Mouse (Mus musculus) CH12.LX (cell line): ENCODE results near the gene H2al1c. TPM values are rescaled to one million over a fixed set of nuclear protein-coding genes. Genes with fewer than 3 reads are reported as not detected.

Source experiments
- DNase-seq: peaks from one replicate; pipeline ENCODE4 v3.0.0-alpha.2; 2013; ENCODE audit errors: extremely low read depth
- H3K27ac ChIP-seq: 2 replicates; pipeline ENCODE4 v1.5.1; 2012; ENCODE audit warnings: low read depth, mild to moderate bottlenecking, control low read depth, moderate library complexity; ENCODE audit not compliant: insufficient read depth
- H3K27me3 ChIP-seq: replicated peaks from 2 replicates; pipeline ENCODE3; 2012; ENCODE audit warnings: inconsistent platforms
- H3K36me3 ChIP-seq, 2 experiments: replicated peaks in 1 of 2; 2 replicates each; pipeline versions ENCODE3 to v1.6.1; 2012; ENCODE audit warnings: inconsistent platforms in 1 of 2, low read length in 1 of 2, mild to moderate bottlenecking in 1 of 2, mixed read lengths in 1 of 2, moderate library complexity in 1 of 2; ENCODE audit not compliant: control insufficient read depth in 1 of 2, insufficient read depth in 1 of 2
- H3K4me1 ChIP-seq, 2 experiments: 2 replicates each; pipeline ENCODE4 v1.6.1; 2012; ENCODE audit warnings: inconsistent platforms in 1 of 2, moderate library complexity in 1 of 2; ENCODE audit not compliant: insufficient read depth in 2 of 2, control insufficient read depth in 1 of 2
- H3K4me2 ChIP-seq: 2 replicates; pipeline ENCODE4 v1.6.1; 2012; ENCODE audit warnings: low read depth, mild to moderate bottlenecking, control low read depth; ENCODE audit not compliant: poor library complexity, insufficient read depth, severe bottlenecking
- H3K4me3 ChIP-seq, 3 experiments: fragments of 150-350 bp in 1 of 3; sonication (generic) in 1 of 3; replicated peaks in 1 of 3; 2 replicates each; pipeline versions ENCODE3 to v1.5.1; 2011 to 2012; ENCODE audit warnings: low read depth in 2 of 3, low read length in 2 of 3, mild to moderate bottlenecking in 2 of 3, moderate library complexity in 2 of 3, control low read depth in 1 of 3, improper control_type of control experiment in 1 of 3, inconsistent platforms in 1 of 3, mixed read lengths in 1 of 3; ENCODE audit not compliant: poor library complexity in 1 of 3
- H3K79me2 ChIP-seq: replicated peaks from 2 replicates; pipeline ENCODE4 v1.6.1; 2012; ENCODE audit warnings: mild to moderate bottlenecking, moderate library complexity; ENCODE audit not compliant: control insufficient read depth, poor library complexity, insufficient read depth, severe bottlenecking; ENCODE audit errors: extremely low read depth
- H3K9ac ChIP-seq: 2 replicates; pipeline ENCODE4 v1.6.1; 2012; ENCODE audit warnings: low read depth, mild to moderate bottlenecking, control low read depth, moderate library complexity; ENCODE audit not compliant: insufficient read depth
- H3K9me3 ChIP-seq: replicated peaks from 2 replicates; pipeline ENCODE3; 2012; ENCODE audit warnings: low read length, inconsistent platforms, mixed read lengths
- BHLHE40 ChIP-seq: IDR thresholded peaks from 2 replicates; pipeline ENCODE4 v1.6.1; 2011; ENCODE audit warnings: mild to moderate bottlenecking, low read depth, low read length, improper control_type of control experiment
- CHD1 ChIP-seq: IDR thresholded peaks from 2 replicates; pipeline ENCODE4 v1.6.1; 2012; ENCODE audit warnings: low read depth, low read length, improper control_type of control experiment, inconsistent platforms
- CHD2 ChIP-seq: IDR thresholded peaks from 2 replicates; pipeline ENCODE4 v1.6.1; 2011; ENCODE audit warnings: low read length, improper control_type of control experiment
- EP300 ChIP-seq: IDR thresholded peaks from 2 replicates; pipeline ENCODE4 v1.6.1; 2011; ENCODE audit warnings: low read length, improper control_type of control experiment
- ETS1 ChIP-seq: conservative IDR thresholded peaks from 2 replicates; pipeline ENCODE4 v1.6.1; 2012; ENCODE audit warnings: low read depth, mild to moderate bottlenecking, inconsistent platforms, low read length, improper control_type of control experiment, moderate library complexity
- GABPA ChIP-seq: IDR thresholded peaks from 2 replicates; pipeline ENCODE4 v1.6.1; 2012; ENCODE audit warnings: low read depth, low read length, improper control_type of control experiment, inconsistent platforms; ENCODE audit not compliant: insufficient replicate concordance
- HCFC1 ChIP-seq: IDR thresholded peaks from 2 replicates; pipeline ENCODE4 v1.6.1; 2012; ENCODE audit warnings: low read depth, mild to moderate bottlenecking, inconsistent platforms, low read length, improper control_type of control experiment
- MAZ ChIP-seq: IDR thresholded peaks from 2 replicates; pipeline ENCODE4 v1.6.1; 2012; ENCODE audit warnings: low read depth, mild to moderate bottlenecking, inconsistent platforms, low read length, improper control_type of control experiment, moderate library complexity
- MXI1 ChIP-seq: IDR thresholded peaks from 2 replicates; pipeline ENCODE4 v1.6.1; 2011; ENCODE audit warnings: mild to moderate bottlenecking, low read depth, low read length, improper control_type of control experiment
- NRF1 ChIP-seq: IDR thresholded peaks from 2 replicates; pipeline ENCODE4 v1.6.1; 2014; ENCODE audit warnings: low read depth, mild to moderate bottlenecking, inconsistent platforms, low read length, improper control_type of control experiment, moderate library complexity
- PAX5 ChIP-seq: IDR thresholded peaks from 2 replicates; pipeline ENCODE4 v1.6.1; 2012; ENCODE audit warnings: low read length, inconsistent platforms, mixed read lengths
- POLR2A ChIP-seq: IDR thresholded peaks from 2 replicates; pipeline ENCODE4 v1.6.1; 2011; ENCODE audit warnings: low read depth, mild to moderate bottlenecking, improper control_type of control experiment, low read length
- POLR2AphosphoS2 ChIP-seq: IDR thresholded peaks from 2 replicates; pipeline ENCODE4 v1.6.1; 2011; ENCODE audit warnings: low read depth, low read length, improper control_type of control experiment
- RCOR1 ChIP-seq: conservative IDR thresholded peaks from 2 replicates; pipeline ENCODE4 v1.6.1; 2012; ENCODE audit warnings: low read depth, mild to moderate bottlenecking, inconsistent platforms, low read length, improper control_type of control experiment
- SIN3A ChIP-seq: IDR thresholded peaks from 2 replicates; pipeline ENCODE4 v1.6.1; 2012; ENCODE audit warnings: low read length, improper control_type of control experiment, inconsistent platforms
- TCF12 ChIP-seq: IDR thresholded peaks from 2 replicates; pipeline ENCODE4 v1.6.1; 2014; ENCODE audit warnings: low read depth, mild to moderate bottlenecking, inconsistent platforms, low read length, improper control_type of control experiment
- USF1 ChIP-seq: IDR thresholded peaks from 2 replicates; pipeline ENCODE4 v1.6.1; 2014; ENCODE audit warnings: low read depth, mild to moderate bottlenecking, inconsistent platforms, low read length, improper control_type of control experiment
- ZKSCAN1 ChIP-seq: IDR thresholded peaks from 2 replicates; pipeline ENCODE4 v1.6.1; 2012; ENCODE audit warnings: low read depth, inconsistent platforms, low read length, improper control_type of control experiment, borderline replicate concordance
- ZMIZ1 ChIP-seq: IDR thresholded peaks from 2 replicates; pipeline ENCODE4 v1.6.1; 2012; ENCODE audit warnings: low read depth, mild to moderate bottlenecking, inconsistent platforms, low read length, improper control_type of control experiment
- ZNF384 ChIP-seq: IDR thresholded peaks from 2 replicates; pipeline ENCODE4 v1.6.1; 2012; ENCODE audit warnings: low read depth, low read length, improper control_type of control experiment, inconsistent platforms
- dilution Hi-C: fragments of 300-500 bp; cut with MboI; formaldehyde crosslinking; loops from 2 replicates; pipeline ENCODE4 v1.14.3; 2020; ENCODE audit warnings: low sequenced_read_pairs; ENCODE audit not compliant: extremely low pct_unique_long_range_greater_than_20kb, extremely low pct_ligation_motif_present
- in situ Hi-C: fragments of 300-500 bp; cut with MboI; formaldehyde crosslinking; loops from 3 replicates; pipeline ENCODE4 v1.14.3; 2019; ENCODE audit warnings: low sequenced_read_pairs, low pct_ligation_motif_present, low pct_unique_long_range_greater_than_20kb, mixed read lengths
- polyA plus RNA-seq: library from polyadenylated mRNA; unstranded; fragments of >175 nt; gene quantifications from 2 replicates; pipeline ENCODE4 v1.2.1, GENCODE M21; 2012; ENCODE audit warnings: low read depth; ENCODE audit not compliant: insufficient read length
- total RNA-seq, 2 experiments: library from RNA; depleted of rRNA; stranded (reverse); fragments of 300-350 nt in 1 of 2; fragments of >200 nt in 1 of 2; gene quantifications; 2 replicates each; pipeline ENCODE4 v1.2.3; 2012 to 2014

Gene H2al1c
- total and polyA plus RNA-seq, 3 experiments, result not detected

GRCm38 (mm10) chrX:11269074-11269473 is 36.4 kb upstream of the H2al1c start:
- Histone ChIP-seq H3K27ac (no peak overlapping the region), H3K9me3 (no peaks in the 10 kb centered on the region), H3K4me1 (peaks cover 0 to 16% of the 10 kb centered on the region in 2 experiments; a peak in 2 of 4 replicates), H3K4me3 (no peak overlapping the region), H3K79me2 (no peaks in the 10 kb centered on the region), H3K4me2 (no peak overlapping the region), H3K9ac (no peak overlapping the region), H3K27me3 (no peaks in the 10 kb centered on the region), H3K36me3 (no peaks in the 10 kb centered on the region)
- in situ Hi-C loops (no loop called here), dilution Hi-C loops (no loop called here)
- no peak for TF ChIP-seq SIN3A
- TF ChIP-seq PAX5, result no peak
- TF ChIP-seq MAZ, result no peak
- no peak for TF ChIP-seq EP300
- DNase-seq, result no peak

- Histone ChIP-seq H3K9ac (no peak overlapping the region), H3K36me3 (no peaks in the 10 kb centered on the region), H3K9me3 (no peaks in the 10 kb centered on the region), H3K4me3 (no peak overlapping the region), H3K27me3 (no peaks in the 10 kb centered on the region), H3K4me1 (peaks cover 0 to 11% of the 10 kb centered on the region in 2 experiments; a peak in 2 of 4 replicates), H3K79me2 (no peaks in the 10 kb centered on the region), H3K4me2 (no peak overlapping the region), H3K27ac (no peak overlapping the region)
- no peak for TF ChIP-seq CHD2
- no peak for TF ChIP-seq MXI1
- no peak for TF ChIP-seq ZMIZ1
- TF ChIP-seq SIN3A, result no peak
- no peak for TF ChIP-seq RCOR1
- TF ChIP-seq TCF12, result no peak
- no peak for TF ChIP-seq GABPA
- dilution Hi-C loops (no loop called here), in situ Hi-C loops (no loop called here)
- no peak for DNase-seq
These were observed 32.3 kb upstream of the H2al1c start for GRCm38 (mm10) chrX:11273190-11273589.

GRCm38 (mm10) chrX:11277083-11277482 is 28.4 kb upstream of the H2al1c start:
- H3K4me1 ChIP-seq, result no peaks in the 10 kb centered on the region
- no peaks in the 10 kb centered on the region for H3K9me3 ChIP-seq
- no peaks in the 10 kb centered on the region for H3K27me3 ChIP-seq
- DNase-seq, result no peak
- H3K4me3 ChIP-seq, result no peak overlapping the region
- H3K79me2 ChIP-seq, result no peaks in the 10 kb centered on the region
- TF ChIP-seq BHLHE40 (no peak), EP300 (no peak), GABPA (no peak), ETS1 (no peak), CHD2 (no peak), HCFC1 (no peak), USF1 (no peak), MAZ (no peak), NRF1 (no peak), ZNF384 (no peak), ZKSCAN1 (no peak), POLR2AphosphoS2 (no peak), CHD1 (no peak), TCF12 (no peak), POLR2A (no peak)
- no peak overlapping the region for H3K27ac ChIP-seq
- dilution Hi-C loops (no loop called here), in situ Hi-C loops (no loop called here)
- no peak overlapping the region for H3K9ac ChIP-seq
- no peaks in the 10 kb centered on the region for H3K36me3 ChIP-seq
- H3K4me2 ChIP-seq, result no peak overlapping the region
